Mouse (Mus musculus) CH12.LX (cell line): ENCODE data around the gene Tbx10. TPM values are rescaled to one million over a fixed set of nuclear protein-coding genes. Genes with fewer than 3 reads are reported as not detected.
A peak's percentile ranks its signal among the peaks of the same experiment; 100 is the strongest.

ENCODE experiments used
- DNase-seq: peaks from one replicate; pipeline ENCODE4 v3.0.0-alpha.2; 2013; ENCODE audit errors: extremely low read depth
- H3K27ac ChIP-seq: 2 replicates; pipeline ENCODE4 v1.5.1; 2012; ENCODE audit warnings: low read depth, mild to moderate bottlenecking, control low read depth, moderate library complexity; ENCODE audit not compliant: insufficient read depth
- H3K27me3 ChIP-seq: replicated peaks from 2 replicates; pipeline ENCODE3; 2012; ENCODE audit warnings: inconsistent platforms
- H3K36me3 ChIP-seq, 2 experiments: replicated peaks in 1 of 2; 2 replicates each; pipeline versions ENCODE3 to v1.6.1; 2012; ENCODE audit warnings: inconsistent platforms in 1 of 2, low read length in 1 of 2, mild to moderate bottlenecking in 1 of 2, mixed read lengths in 1 of 2, moderate library complexity in 1 of 2; ENCODE audit not compliant: control insufficient read depth in 1 of 2, insufficient read depth in 1 of 2
- H3K4me1 ChIP-seq, 2 experiments: 2 replicates each; pipeline ENCODE4 v1.6.1; 2012; ENCODE audit warnings: inconsistent platforms in 1 of 2, moderate library complexity in 1 of 2; ENCODE audit not compliant: insufficient read depth in 2 of 2, control insufficient read depth in 1 of 2
- H3K4me2 ChIP-seq: 2 replicates; pipeline ENCODE4 v1.6.1; 2012; ENCODE audit warnings: low read depth, mild to moderate bottlenecking, control low read depth; ENCODE audit not compliant: poor library complexity, insufficient read depth, severe bottlenecking
- H3K4me3 ChIP-seq, 3 experiments: fragments of 150-350 bp in 1 of 3; sonication (generic) in 1 of 3; replicated peaks in 1 of 3; 2 replicates each; pipeline versions ENCODE3 to v1.5.1; 2011 to 2012; ENCODE audit warnings: low read depth in 2 of 3, low read length in 2 of 3, mild to moderate bottlenecking in 2 of 3, moderate library complexity in 2 of 3, control low read depth in 1 of 3, improper control_type of control experiment in 1 of 3, inconsistent platforms in 1 of 3, mixed read lengths in 1 of 3; ENCODE audit not compliant: poor library complexity in 1 of 3
- H3K79me2 ChIP-seq: replicated peaks from 2 replicates; pipeline ENCODE4 v1.6.1; 2012; ENCODE audit warnings: mild to moderate bottlenecking, moderate library complexity; ENCODE audit not compliant: control insufficient read depth, poor library complexity, insufficient read depth, severe bottlenecking; ENCODE audit errors: extremely low read depth
- H3K9ac ChIP-seq: 2 replicates; pipeline ENCODE4 v1.6.1; 2012; ENCODE audit warnings: low read depth, mild to moderate bottlenecking, control low read depth, moderate library complexity; ENCODE audit not compliant: insufficient read depth
- H3K9me3 ChIP-seq: replicated peaks from 2 replicates; pipeline ENCODE3; 2012; ENCODE audit warnings: low read length, inconsistent platforms, mixed read lengths
- BHLHE40 ChIP-seq: IDR thresholded peaks from 2 replicates; pipeline ENCODE4 v1.6.1; 2011; ENCODE audit warnings: mild to moderate bottlenecking, low read depth, low read length, improper control_type of control experiment
- CHD2 ChIP-seq: IDR thresholded peaks from 2 replicates; pipeline ENCODE4 v1.6.1; 2011; ENCODE audit warnings: low read length, improper control_type of control experiment
- CTCF ChIP-seq, 2 experiments: IDR thresholded peaks in 1 of 2; conservative IDR thresholded peaks in 1 of 2; 2 replicates each; pipeline ENCODE4 v1.5.1; 2011 to 2012; ENCODE audit warnings: low read depth in 2 of 2, low read length in 2 of 2, improper control_type of control experiment in 1 of 2, inconsistent platforms in 1 of 2, mild to moderate bottlenecking in 1 of 2, moderate library complexity in 1 of 2
- E2F4 ChIP-seq: IDR thresholded peaks from 2 replicates; pipeline ENCODE4 v1.6.1; 2011; ENCODE audit warnings: low read depth, low read length, improper control_type of control experiment; ENCODE audit not compliant: insufficient replicate concordance
- ELF1 ChIP-seq: IDR thresholded peaks from 2 replicates; pipeline ENCODE4 v1.6.1; 2014; ENCODE audit warnings: low read depth, mild to moderate bottlenecking, inconsistent platforms, low read length, improper control_type of control experiment
- ETS1 ChIP-seq: conservative IDR thresholded peaks from 2 replicates; pipeline ENCODE4 v1.6.1; 2012; ENCODE audit warnings: low read depth, mild to moderate bottlenecking, inconsistent platforms, low read length, improper control_type of control experiment, moderate library complexity
- GABPA ChIP-seq: IDR thresholded peaks from 2 replicates; pipeline ENCODE4 v1.6.1; 2012; ENCODE audit warnings: low read depth, low read length, improper control_type of control experiment, inconsistent platforms; ENCODE audit not compliant: insufficient replicate concordance
- HCFC1 ChIP-seq: IDR thresholded peaks from 2 replicates; pipeline ENCODE4 v1.6.1; 2012; ENCODE audit warnings: low read depth, mild to moderate bottlenecking, inconsistent platforms, low read length, improper control_type of control experiment
- IRF4 ChIP-seq: IDR thresholded peaks from 2 replicates; pipeline ENCODE4 v1.6.1; 2014; ENCODE audit warnings: low read depth, mild to moderate bottlenecking, inconsistent platforms, low read length, improper control_type of control experiment
- JUN ChIP-seq: IDR thresholded peaks from 2 replicates; pipeline ENCODE4 v1.6.1; 2011; ENCODE audit warnings: low read depth, mild to moderate bottlenecking, low read length, improper control_type of control experiment, moderate library complexity; ENCODE audit not compliant: insufficient read depth
- JUND ChIP-seq: conservative IDR thresholded peaks from 2 replicates; pipeline ENCODE4 v1.6.1; 2011; ENCODE audit warnings: low read depth, low read length, improper control_type of control experiment
- KAT2A ChIP-seq: IDR thresholded peaks from 2 replicates; pipeline ENCODE4 v1.6.1; 2012; ENCODE audit warnings: low read length, improper control_type of control experiment, inconsistent platforms; ENCODE audit not compliant: insufficient replicate concordance
- MAFK ChIP-seq: IDR thresholded peaks from 2 replicates; pipeline ENCODE4 v1.6.1; 2011; ENCODE audit warnings: low read length, improper control_type of control experiment; ENCODE audit not compliant: insufficient replicate concordance
- MAX ChIP-seq: IDR thresholded peaks from 2 replicates; pipeline ENCODE4 v1.6.1; 2011; ENCODE audit warnings: low read length, improper control_type of control experiment
- MAZ ChIP-seq: IDR thresholded peaks from 2 replicates; pipeline ENCODE4 v1.6.1; 2012; ENCODE audit warnings: low read depth, mild to moderate bottlenecking, inconsistent platforms, low read length, improper control_type of control experiment, moderate library complexity
- MEF2A ChIP-seq: IDR thresholded peaks from 2 replicates; pipeline ENCODE4 v1.6.1; 2014; ENCODE audit warnings: low read depth, mild to moderate bottlenecking, inconsistent platforms, low read length, improper control_type of control experiment, borderline replicate concordance
- MXI1 ChIP-seq: IDR thresholded peaks from 2 replicates; pipeline ENCODE4 v1.6.1; 2011; ENCODE audit warnings: mild to moderate bottlenecking, low read depth, low read length, improper control_type of control experiment
- MYC ChIP-seq: IDR thresholded peaks from 2 replicates; pipeline ENCODE4 v1.6.1; 2011; ENCODE audit warnings: low read depth, mild to moderate bottlenecking, improper control_type of control experiment, low read length
- NELFE ChIP-seq: IDR thresholded peaks from 2 replicates; pipeline ENCODE4 v1.6.1; 2011; ENCODE audit warnings: low read depth, low read length, improper control_type of control experiment
- NRF1 ChIP-seq: IDR thresholded peaks from 2 replicates; pipeline ENCODE4 v1.6.1; 2014; ENCODE audit warnings: low read depth, mild to moderate bottlenecking, inconsistent platforms, low read length, improper control_type of control experiment, moderate library complexity
- POLR2A ChIP-seq: IDR thresholded peaks from 2 replicates; pipeline ENCODE4 v1.6.1; 2011; ENCODE audit warnings: low read depth, mild to moderate bottlenecking, improper control_type of control experiment, low read length
- POLR2AphosphoS2 ChIP-seq: IDR thresholded peaks from 2 replicates; pipeline ENCODE4 v1.6.1; 2011; ENCODE audit warnings: low read depth, low read length, improper control_type of control experiment
- RAD21 ChIP-seq: IDR thresholded peaks from 2 replicates; pipeline ENCODE4 v1.6.1; 2011; ENCODE audit warnings: low read depth, mild to moderate bottlenecking, low read length, improper control_type of control experiment, moderate library complexity
- RCOR1 ChIP-seq: conservative IDR thresholded peaks from 2 replicates; pipeline ENCODE4 v1.6.1; 2012; ENCODE audit warnings: low read depth, mild to moderate bottlenecking, inconsistent platforms, low read length, improper control_type of control experiment
- SIN3A ChIP-seq: IDR thresholded peaks from 2 replicates; pipeline ENCODE4 v1.6.1; 2012; ENCODE audit warnings: low read length, improper control_type of control experiment, inconsistent platforms
- SMC3 ChIP-seq: IDR thresholded peaks from 2 replicates; pipeline ENCODE4 v1.6.1; 2011; ENCODE audit warnings: low read depth, low read length, improper control_type of control experiment
- TBP ChIP-seq: conservative IDR thresholded peaks from 2 replicates; pipeline ENCODE4 v1.6.1; 2011; ENCODE audit warnings: low read depth, low read length, improper control_type of control experiment
- TCF12 ChIP-seq: IDR thresholded peaks from 2 replicates; pipeline ENCODE4 v1.6.1; 2014; ENCODE audit warnings: low read depth, mild to moderate bottlenecking, inconsistent platforms, low read length, improper control_type of control experiment
- USF1 ChIP-seq: IDR thresholded peaks from 2 replicates; pipeline ENCODE4 v1.6.1; 2014; ENCODE audit warnings: low read depth, mild to moderate bottlenecking, inconsistent platforms, low read length, improper control_type of control experiment
- USF2 ChIP-seq: conservative IDR thresholded peaks from 2 replicates; pipeline ENCODE4 v1.6.1; 2011; ENCODE audit warnings: low read depth, low read length, improper control_type of control experiment
- ZC3H11A ChIP-seq: IDR thresholded peaks from 2 replicates; pipeline ENCODE4 v1.6.1; 2012; ENCODE audit warnings: low read depth, mild to moderate bottlenecking, inconsistent platforms, low read length, improper control_type of control experiment
- ZKSCAN1 ChIP-seq: IDR thresholded peaks from 2 replicates; pipeline ENCODE4 v1.6.1; 2012; ENCODE audit warnings: low read depth, inconsistent platforms, low read length, improper control_type of control experiment, borderline replicate concordance
- ZMIZ1 ChIP-seq: IDR thresholded peaks from 2 replicates; pipeline ENCODE4 v1.6.1; 2012; ENCODE audit warnings: low read depth, mild to moderate bottlenecking, inconsistent platforms, low read length, improper control_type of control experiment
- ZNF384 ChIP-seq: IDR thresholded peaks from 2 replicates; pipeline ENCODE4 v1.6.1; 2012; ENCODE audit warnings: low read depth, low read length, improper control_type of control experiment, inconsistent platforms
- dilution Hi-C: fragments of 300-500 bp; cut with MboI; formaldehyde crosslinking; loops from 2 replicates; pipeline ENCODE4 v1.14.3; 2020; ENCODE audit warnings: low sequenced_read_pairs; ENCODE audit not compliant: extremely low pct_unique_long_range_greater_than_20kb, extremely low pct_ligation_motif_present
- in situ Hi-C: fragments of 300-500 bp; cut with MboI; formaldehyde crosslinking; loops from 3 replicates; pipeline ENCODE4 v1.14.3; 2019; ENCODE audit warnings: low sequenced_read_pairs, low pct_ligation_motif_present, low pct_unique_long_range_greater_than_20kb, mixed read lengths
- polyA plus RNA-seq: library from polyadenylated mRNA; unstranded; fragments of >175 nt; gene quantifications from 2 replicates; pipeline ENCODE4 v1.2.1, GENCODE M21; 2012; ENCODE audit warnings: low read depth; ENCODE audit not compliant: insufficient read length
- total RNA-seq, 2 experiments: library from RNA; depleted of rRNA; stranded (reverse); fragments of 300-350 nt in 1 of 2; fragments of >200 nt in 1 of 2; gene quantifications; 2 replicates each; pipeline ENCODE4 v1.2.3; 2012 to 2014

Gene Tbx10
- total and polyA plus RNA-seq, 3 experiments = not detected

GRCm38 (mm10) chr19:4012432-4013022, 20.0 kb downstream of the Tbx10 start, which contains the start of gene Ndufv1:
Gene Ndufv1, minus strand, starts transcription at chr19:4012806.
- Histone ChIP-seq H3K36me3 (peaks cover 30 to 38% of the 10 kb centered on the region in 2 experiments), H3K4me1 (peaks cover 4 to 18% of the 10 kb centered on the region in 2 experiments), H3K79me2 (peaks cover 8% of the 10 kb centered on the region; the same call in 1 of the 2 replicates), H3K9me3 (no peaks in the 10 kb centered on the region), H3K4me3 (peak within 1 kb of the TSS; percentile 85 to 98 (median 86)), H3K27me3 (peaks cover 2% of the 10 kb centered on the region), H3K27ac (peak within 1 kb of the TSS; percentile 7; the same call in 1 of the 2 replicates), H3K4me2 (peak within 1 kb of the TSS; percentile 85), H3K9ac (peak within 1 kb of the TSS; percentile 71)
- TF ChIP-seq POLR2A (peak; percentile 87), RAD21 (peak; percentile 68), ETS1 (no peak; the same call in 1 of the 2 replicates), CHD2 (peak; percentile 91), TBP (peak; percentile 65; the same call in 1 of the 2 replicates), MXI1 (peak; percentile 97), ZMIZ1 (no peak; the same call in 1 of the 2 replicates), JUN (no peak), KAT2A (peak; percentile 96), E2F4 (peak; percentile 95), ZNF384 (no peak), ELF1 (peak; percentile 97), USF1 (0 out of 2 replicates have a peak, but pooled peaks have one; percentile 6), USF2 (no peak), CTCF (conservative IDR thresholded peaks at IDR 0.05 in 1 of 2, IDR thresholded peaks at IDR 0.05 in 1 of 2; ENCODE audit: low read depth in 2 of 2, low read length in 2 of 2) (peak; percentile 40 to 92), MAX (peak; percentile 94), IRF4 (peak; percentile 68), GABPA (peak; percentile 87; the same call in 1 of the 2 replicates), HCFC1 (peak; percentile 100), BHLHE40 (peak; percentile 79), TCF12 (peak; percentile 86), RCOR1 (peak; percentile 47; the same call in 1 of the 2 replicates), ZKSCAN1 (no peak), SIN3A (peak; percentile 99), MAZ (peak; percentile 62; the same call in 1 of the 2 replicates), MEF2A (peak; percentile 83), NELFE (peak; percentile 91), SMC3 (peak; percentile 82), NRF1 (peak; percentile 87), POLR2AphosphoS2 (peak; percentile 59; the same call in 1 of the 2 replicates), MAFK (peak; percentile 36; the same call in 1 of the 2 replicates), ZC3H11A (no peak), MYC (peak; percentile 89), JUND (0 out of 2 replicates have a peak, but pooled peaks have one; percentile 60)
- in situ Hi-C loops (no loop called here), dilution Hi-C loops (no loop called here)
- DNase-seq = peak; percentile 99
